Mouse (Mus musculus): ENCODE data around the gene Pax2. TPM values are rescaled to one million over a fixed set of nuclear protein-coding genes. Genes with fewer than 3 reads are reported as not detected.

Pax2 gene
- polyA plus RNA-seq, 1 experiment: not detected

GRCm38 (mm10) chr19:44747471-44747870 lies 8.4 kb upstream of the Pax2 start:
- no peak overlapping the region for H3K4me3 ChIP-seq (replicated peaks)
- no peaks in the 10 kb centered on the region for H3K36me3 ChIP-seq (replicated peaks; ENCODE audit: low read length)
- peaks cover 9% of the 10 kb centered on the region for H3K4me1 ChIP-seq
- H3K27me3 ChIP-seq (replicated peaks): peaks cover 98% of the 10 kb centered on the region
- H3K9me3 ChIP-seq: no peaks in the 10 kb centered on the region
- TF ChIP-seq FLI1 (IDR thresholded peaks at IDR 0.05; ENCODE audit: low read length) (no peak), GATA1 (IDR thresholded peaks at IDR 0.05; ENCODE audit: borderline replicate concordance, low read length) (no peak)

DNA sequence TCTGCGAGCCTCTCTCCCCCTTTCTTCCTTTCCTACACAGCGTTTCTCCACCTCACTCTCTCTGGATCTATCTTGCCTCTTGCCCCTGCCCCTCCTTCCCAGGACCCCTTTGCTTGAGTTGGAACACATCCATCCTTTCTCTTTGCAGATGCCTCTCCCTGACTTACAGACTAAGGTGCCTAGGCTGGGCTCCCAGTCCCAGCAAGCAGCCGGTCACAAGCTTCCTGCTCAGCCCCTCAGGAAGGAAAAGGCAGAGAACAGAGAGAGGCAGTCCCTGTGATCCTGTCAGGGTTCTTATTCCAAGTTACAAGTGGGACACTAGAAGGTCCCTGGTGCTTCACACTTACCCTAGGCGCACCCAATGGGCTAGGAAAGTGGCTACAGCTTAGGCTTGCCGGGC lies 7.6 kb upstream of the Pax2 start:
- H3K27me3 ChIP-seq (replicated peaks): peaks cover 98% of the 10 kb centered on the region
- no peaks in the 10 kb centered on the region for H3K36me3 ChIP-seq (replicated peaks; ENCODE audit: low read length)
- no peaks in the 10 kb centered on the region for H3K9me3 ChIP-seq
- no peak overlapping the region for H3K4me3 ChIP-seq (replicated peaks)
- H3K4me1 ChIP-seq: peaks cover 9% of the 10 kb centered on the region
- TF ChIP-seq FLI1 (IDR thresholded peaks at IDR 0.05; ENCODE audit: low read length): no peak
- TF ChIP-seq GATA1 (IDR thresholded peaks at IDR 0.05; ENCODE audit: borderline replicate concordance, low read length): no peak

DNA sequence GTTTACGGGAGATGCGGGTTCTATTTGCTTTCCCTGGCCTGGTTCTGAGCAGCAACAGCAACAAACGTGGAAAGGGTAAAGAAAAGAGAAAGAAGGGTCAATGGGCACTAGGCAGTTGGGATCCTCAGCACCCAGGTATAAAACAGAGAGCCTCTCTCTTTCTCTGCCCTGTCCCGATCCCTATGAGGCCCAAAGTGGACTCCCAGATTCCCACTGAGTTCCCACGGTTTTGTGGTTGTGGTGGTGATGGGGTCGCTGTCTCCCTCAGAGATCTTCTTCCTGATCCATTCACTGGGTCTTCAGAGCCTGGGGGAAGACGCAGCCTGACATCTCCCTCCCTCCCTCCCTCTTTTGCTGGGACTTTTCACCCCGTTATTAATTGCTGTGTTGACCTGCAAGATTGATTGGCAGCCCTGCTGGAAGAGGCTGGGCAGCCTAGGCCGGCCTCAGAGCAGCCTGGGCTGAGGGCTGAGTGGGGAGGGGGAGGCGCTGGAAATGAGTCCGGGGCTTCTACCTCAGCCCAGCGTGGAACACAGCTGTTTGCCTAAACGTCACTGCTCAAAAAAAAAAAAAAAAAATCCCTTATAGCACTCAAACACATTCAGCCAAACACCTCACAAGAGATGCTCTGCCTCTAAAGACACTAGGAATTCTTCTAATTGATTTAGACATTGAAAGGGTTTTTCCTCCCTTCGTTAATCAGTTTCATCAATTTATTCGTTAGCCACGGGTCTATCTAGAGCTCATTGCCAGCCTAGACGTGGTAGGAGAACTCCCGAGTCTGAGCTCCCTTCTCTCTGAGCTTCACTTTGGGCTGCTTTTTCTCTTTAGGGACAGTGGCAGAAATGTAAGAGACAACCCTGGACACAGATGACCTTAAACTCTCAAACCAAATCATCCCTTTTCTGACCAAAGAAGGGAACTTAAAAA lies 6.5 kb upstream of the Pax2 start:
- TF ChIP-seq FLI1 (IDR thresholded peaks at IDR 0.05; ENCODE audit: low read length) (no peak), GATA1 (IDR thresholded peaks at IDR 0.05; ENCODE audit: borderline replicate concordance, low read length) (no peak)
- H3K4me3 ChIP-seq (replicated peaks): no peak overlapping the region
- peaks cover 98% of the 10 kb centered on the region for H3K27me3 ChIP-seq (replicated peaks)
- H3K36me3 ChIP-seq (replicated peaks; ENCODE audit: low read length): no peaks in the 10 kb centered on the region
- peaks cover 9% of the 10 kb centered on the region for H3K4me1 ChIP-seq
- H3K9me3 ChIP-seq: no peaks in the 10 kb centered on the region

DNA sequence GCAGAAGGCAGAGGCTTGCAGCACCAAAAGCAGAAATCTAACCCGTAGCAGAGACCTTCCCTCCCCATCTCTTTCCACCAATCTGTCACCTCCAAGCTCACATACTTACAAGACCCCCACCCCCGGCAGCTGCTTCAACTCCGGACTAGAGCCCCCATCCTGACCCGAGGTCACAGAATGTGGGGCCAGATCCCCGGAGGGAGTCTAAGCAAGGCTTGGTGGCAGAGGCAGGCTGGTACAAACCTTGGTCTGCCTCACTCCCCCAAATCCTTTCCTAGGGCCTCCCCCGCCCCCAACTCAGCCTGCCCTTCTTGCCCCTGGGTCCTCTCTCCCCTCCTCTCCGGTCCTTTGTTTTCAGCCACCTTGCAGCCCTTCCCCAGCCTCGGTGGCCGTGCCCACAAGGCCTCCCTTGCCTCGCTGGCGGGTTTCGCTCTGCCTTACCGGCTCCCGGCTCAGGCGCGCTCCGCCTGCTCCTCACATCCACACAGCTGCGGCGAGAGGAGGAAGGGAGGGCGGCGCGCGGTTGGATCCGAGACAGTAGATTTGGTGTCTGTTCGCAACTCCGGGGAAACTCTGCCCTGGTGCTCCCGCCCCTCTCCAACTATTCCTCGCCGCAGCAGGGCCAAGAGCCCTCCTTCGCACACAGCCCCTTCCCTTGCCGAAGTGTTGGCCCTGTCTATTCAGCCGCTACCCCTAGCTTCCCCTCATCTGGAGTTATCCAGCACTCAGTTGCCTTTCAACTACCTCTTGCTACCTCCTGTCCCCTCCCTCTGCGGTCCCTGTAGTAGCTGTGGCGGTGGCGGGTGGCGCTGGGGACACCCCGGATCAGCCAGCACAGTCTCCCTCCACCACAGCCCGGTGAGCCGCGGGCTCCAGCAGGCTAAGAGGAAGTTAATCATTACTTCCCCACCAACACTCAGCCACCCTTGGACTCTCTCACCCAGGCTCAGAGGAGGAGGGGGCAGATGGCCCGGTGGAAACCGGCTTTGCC lies 5.5 kb upstream of the Pax2 start:
- peak overlapping the region; percentile 72 for H3K4me3 ChIP-seq (replicated peaks)
- no peaks in the 10 kb centered on the region for H3K9me3 ChIP-seq
- TF ChIP-seq FLI1 (IDR thresholded peaks at IDR 0.05; ENCODE audit: low read length): no peak
- TF ChIP-seq GATA1 (IDR thresholded peaks at IDR 0.05; ENCODE audit: borderline replicate concordance, low read length): no peak
- peaks cover 9% of the 10 kb centered on the region for H3K4me1 ChIP-seq
- peaks cover 98% of the 10 kb centered on the region for H3K27me3 ChIP-seq (replicated peaks)
- H3K36me3 ChIP-seq (replicated peaks; ENCODE audit: low read length): no peaks in the 10 kb centered on the region

GRCm38 (mm10) chr19:44751042-44751441 lies 4.8 kb upstream of the Pax2 start:
- peaks cover 98% of the 10 kb centered on the region for H3K27me3 ChIP-seq (replicated peaks)
- TF ChIP-seq GATA1 (IDR thresholded peaks at IDR 0.05; ENCODE audit: borderline replicate concordance, low read length): no peak
- TF ChIP-seq FLI1 (IDR thresholded peaks at IDR 0.05; ENCODE audit: low read length): no peak

GRCm38 (mm10) chr19:44751551-44751950 lies 4.3 kb upstream of the Pax2 start:
- H3K36me3 ChIP-seq (replicated peaks; ENCODE audit: low read length): no peaks in the 10 kb centered on the region
- H3K4me1 ChIP-seq: peaks cover 21% of the 10 kb centered on the region
- H3K9me3 ChIP-seq: no peaks in the 10 kb centered on the region
- TF ChIP-seq GATA1 (IDR thresholded peaks at IDR 0.05; ENCODE audit: borderline replicate concordance, low read length) (no peak), FLI1 (IDR thresholded peaks at IDR 0.05; ENCODE audit: low read length) (no peak)
- H3K27me3 ChIP-seq (replicated peaks): peaks cover 98% of the 10 kb centered on the region
- no peak overlapping the region for H3K4me3 ChIP-seq (replicated peaks)

More at GRCm38 (mm10) chr19:44751042-44751441, 4.8 kb upstream of the Pax2 start:
- H3K9me3 ChIP-seq: no peaks in the 10 kb centered on the region
- H3K4me3 ChIP-seq (replicated peaks): peak overlapping the region; percentile 72
- H3K36me3 ChIP-seq (replicated peaks; ENCODE audit: low read length): no peaks in the 10 kb centered on the region
- H3K4me1 ChIP-seq: peaks cover 16% of the 10 kb centered on the region

GRCm38 (mm10) chr19:44752056-44752940 lies 3.5 kb upstream of the Pax2 start:
- no peak overlapping the region for H3K4me3 ChIP-seq (replicated peaks)
- H3K27me3 ChIP-seq (replicated peaks): peaks cover 99% of the 10 kb centered on the region
- peaks cover 28% of the 10 kb centered on the region for H3K4me1 ChIP-seq
- TF ChIP-seq FLI1 (IDR thresholded peaks at IDR 0.05; ENCODE audit: low read length) (no peak), GATA1 (IDR thresholded peaks at IDR 0.05; ENCODE audit: borderline replicate concordance, low read length) (no peak)
- no peaks in the 10 kb centered on the region for H3K36me3 ChIP-seq (replicated peaks; ENCODE audit: low read length)
- H3K9me3 ChIP-seq: no peaks in the 10 kb centered on the region

DNA sequence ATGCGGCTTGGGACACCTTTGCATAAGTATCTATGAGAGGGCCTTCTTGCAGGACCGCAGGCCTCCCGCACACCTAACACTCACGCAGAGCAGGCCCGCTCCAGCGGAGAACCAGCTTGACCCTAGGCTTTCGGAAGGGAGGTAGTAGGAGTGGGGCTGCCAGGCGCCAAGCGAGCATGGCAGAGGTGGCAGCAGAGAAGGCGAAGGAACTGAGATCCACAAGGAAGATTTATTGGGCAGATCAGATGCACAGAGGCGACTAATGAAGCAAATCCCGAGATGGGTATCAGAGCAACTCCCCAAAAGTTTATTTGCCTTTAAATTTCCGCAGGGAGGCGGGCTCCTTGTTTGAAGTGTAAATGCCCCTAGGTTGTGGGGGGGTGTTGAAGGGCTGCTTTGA lies 2.5 kb upstream of the Pax2 start:
- no peaks in the 10 kb centered on the region for H3K9me3 ChIP-seq
- H3K4me3 ChIP-seq (replicated peaks): no peak overlapping the region
- H3K27me3 ChIP-seq (replicated peaks): peaks cover 99% of the 10 kb centered on the region
- H3K36me3 ChIP-seq (replicated peaks; ENCODE audit: low read length): no peaks in the 10 kb centered on the region
- no peak for TF ChIP-seq GATA1 (IDR thresholded peaks at IDR 0.05; ENCODE audit: borderline replicate concordance, low read length)
- H3K4me1 ChIP-seq: peaks cover 30% of the 10 kb centered on the region

All from megakaryocyte, embryonic 14.5 days (primary cell).